Mouse (Mus musculus) adrenal gland (tissue): Measurements from ENCODE around the gene Fbxo5.

Experiments
- intact Hi-C: fragments of 180-260 bp; cut with DNase I; formaldehyde crosslinking; loops from one replicate; pipeline ENCODE4 v1.15.1; 2025

Gene Fbxo5

DNA sequence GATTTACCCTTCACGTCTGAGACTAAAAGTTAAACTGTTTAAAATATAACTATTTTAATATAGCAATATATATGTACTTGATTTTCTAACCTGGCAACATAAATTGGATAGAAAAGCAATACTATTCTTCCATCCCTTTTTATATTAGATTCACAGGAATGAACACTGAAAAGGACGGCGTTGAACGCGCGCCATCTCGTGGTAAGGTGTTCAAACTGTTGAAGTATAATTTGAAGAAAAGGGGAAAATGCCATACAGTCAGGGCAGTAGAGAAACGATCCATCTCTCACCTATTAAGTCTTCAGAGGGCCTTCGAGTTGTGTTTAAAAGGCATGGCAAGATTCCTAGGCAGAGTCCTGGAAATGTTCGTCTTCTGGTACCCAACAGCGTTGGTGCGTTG, 14.7 kb downstream of the Fbxo5 start:
- intact Hi-C loops, result no loop called here

DNA sequence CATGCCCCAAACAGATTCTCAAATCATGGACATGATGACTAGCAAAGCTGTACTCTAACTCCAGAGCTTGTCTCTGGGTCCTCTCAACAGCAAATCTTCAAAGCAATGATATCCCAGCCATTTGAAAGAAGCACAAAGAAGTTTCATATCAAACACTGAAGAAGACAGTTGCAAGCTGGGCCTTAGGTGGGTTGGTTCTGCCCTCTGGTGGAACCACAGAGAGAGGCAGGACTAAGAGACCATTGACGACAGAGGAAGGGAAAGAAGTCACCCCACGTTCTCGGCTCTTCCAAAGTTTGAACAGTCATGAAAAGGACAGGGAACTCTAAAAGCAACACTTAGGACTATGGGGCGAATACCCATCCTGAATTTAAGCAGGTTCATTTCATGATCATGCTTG, 18.5 kb downstream of the Fbxo5 start:
- intact Hi-C loops, result loop anchor here (2.0 to 10.0 kb wide), 2 partner anchors 152 to 188 kb away; partner anchors contain the start of gene Vip
